Mouse (Mus musculus) hindbrain, postnatal 0 days (tissue): ENCODE results near the gene Hoxb5. TPM values are rescaled to one million over a fixed set of nuclear protein-coding genes. Genes with fewer than 3 reads are reported as not detected.

ENCODE experiments used
- ATAC-seq: fragments of 200-750 bp; cut with Nextera tagmentation; 2 replicates; pipeline ENCODE4 v1.8.0; 2017; ENCODE audit warnings: mild to moderate bottlenecking, moderate TSS enrichment, moderate library complexity
- DNase-seq: peaks from one replicate; pipeline ENCODE4 v3.0.0-alpha.2; 2015; ENCODE audit warnings: low spot score
- H3K27ac ChIP-seq: fragments of 300-500 bp; sonication (generic); 2 replicates; pipeline ENCODE4 v1.5.1; 2014; ENCODE audit warnings: mild to moderate bottlenecking
- H3K27me3 ChIP-seq: fragments of 300-500 bp; sonication (generic); 2 replicates; pipeline ENCODE4 v1.6.1; 2014; ENCODE audit warnings: low read length, mixed read lengths; ENCODE audit not compliant: insufficient read depth
- H3K36me3 ChIP-seq: fragments of 300-500 bp; sonication (generic); 2 replicates; pipeline ENCODE4 v1.6.1; 2014; ENCODE audit warnings: low read length, mixed read lengths; ENCODE audit not compliant: insufficient read depth
- H3K4me1 ChIP-seq: fragments of 300-500 bp; sonication (generic); 2 replicates; pipeline ENCODE4 v1.6.1; 2014; ENCODE audit warnings: antibody characterized with exemption, low read length, mixed read lengths; ENCODE audit not compliant: insufficient read depth
- H3K4me2 ChIP-seq: fragments of 300-500 bp; sonication (generic); 2 replicates; pipeline ENCODE4 v1.6.1; 2014; ENCODE audit warnings: low read depth, mild to moderate bottlenecking, low read length, moderate library complexity, mixed read lengths
- H3K4me3 ChIP-seq: fragments of 300-500 bp; sonication (generic); 2 replicates; pipeline ENCODE4 v1.5.1; 2014; ENCODE audit warnings: low read length
- H3K9ac ChIP-seq: fragments of 300-500 bp; sonication (generic); replicated peaks from 2 replicates; pipeline ENCODE4 v1.6.1; 2014; ENCODE audit warnings: mild to moderate bottlenecking, low read length, moderate library complexity, mixed read lengths
- H3K9me3 ChIP-seq: fragments of 300-500 bp; sonication (generic); 2 replicates; pipeline ENCODE4 v1.6.1; 2016; ENCODE audit warnings: low read length, mixed read lengths
- CTCF ChIP-seq: IDR thresholded peaks from 2 replicates; pipeline ENCODE4 v1.5.1; 2016; ENCODE audit warnings: antibody characterized with exemption, control low read depth, low read depth
- WGBS: fragments of 180-500 bp; shearing (Covaris S2); extraction: QIAGEN DNeasy Blood & Tissue Kit; methylation state at CpG from one replicate; pipeline ENCODE4 v1.1.7; 2014; 5-methylcytosine and 5-hydroxymethylcytosine counted together
- polyA plus RNA-seq: library from polyadenylated mRNA; unstranded; fragments of >200 nt; fragmentation: Nextera tagmentation; extraction: Ambion mirVana; gene quantifications from 2 replicates; pipeline ENCODE4 v1.2.1, GENCODE M21; 2015
- total RNA-seq: library from RNA; depleted of rRNA; stranded (reverse); fragments of >200 nt; gene quantifications from 2 replicates; pipeline ENCODE4 v1.2.3, GENCODE M21; 2014

Hoxb5 gene
- total and polyA plus RNA-seq, 2 experiments from 2014 or later = 24.3 to 113 TPM

GRCm38 (mm10) chr11:96338957-96339855 lies 36.1 kb downstream of the Hoxb5 start:
- ATAC-seq (no peak), DNase-seq (no peak)
- no peak for TF ChIP-seq CTCF
- H3K4me3 ChIP-seq = no peak overlapping the region
- H3K27ac ChIP-seq = peak overlapping the region; percentile 89
- H3K27me3 ChIP-seq = peaks cover 70% of the 10 kb centered on the region
- WGBS = 14% methylated on average over 7 of the region's 7 CpGs
- no peaks in the 10 kb centered on the region for H3K36me3 ChIP-seq
- H3K4me2 ChIP-seq = peak overlapping the region; percentile 58
- H3K9ac ChIP-seq = no peak overlapping the region
- H3K9me3 ChIP-seq = no peaks in the 10 kb centered on the region
- H3K4me1 ChIP-seq = 0 out of 2 replicates have a peak, but pooled peaks cover 2% of the 10 kb centered on the region

- H3K4me3 ChIP-seq = peak overlapping the region; percentile 34
- under 1% methylated on average over 36 of the region's 36 CpGs for WGBS
- no peaks in the 10 kb centered on the region for H3K9me3 ChIP-seq
- H3K36me3 ChIP-seq = no peaks in the 10 kb centered on the region
- ATAC-seq (peak; percentile 48; the same call in 1 of the 2 replicates), DNase-seq (peak; percentile 73)
- peak overlapping the region; percentile 51 for H3K9ac ChIP-seq
- no peak for TF ChIP-seq CTCF
- H3K27me3 ChIP-seq = peaks cover 65% of the 10 kb centered on the region
- 0 out of 2 replicates have a peak, but pooled peaks cover 4% of the 10 kb centered on the region for H3K4me1 ChIP-seq
- peak overlapping the region; percentile 89 for H3K27ac ChIP-seq
- H3K4me2 ChIP-seq = peak overlapping the region; percentile 58
Measured at GRCm38 (mm10) chr11:96340698-96341365, 37.7 kb downstream of the Hoxb5 start.

- H3K9me3 ChIP-seq = no peaks in the 10 kb centered on the region
- peak overlapping the region; percentile 34 for H3K4me3 ChIP-seq
- ATAC-seq (no peak), DNase-seq (peak; percentile 60)
- no peaks in the 10 kb centered on the region for H3K36me3 ChIP-seq
- WGBS = under 1% methylated on average over 40 of the region's 40 CpGs
- H3K4me2 ChIP-seq = peak overlapping the region; percentile 58
- TF ChIP-seq CTCF = peak; percentile 23; the same call in 1 of the 2 replicates
- H3K27me3 ChIP-seq = peaks cover 65% of the 10 kb centered on the region
- peak overlapping the region; percentile 89 for H3K27ac ChIP-seq
- H3K4me1 ChIP-seq = 0 out of 2 replicates have a peak, but pooled peaks cover 4% of the 10 kb centered on the region
- peak overlapping the region; percentile 61 for H3K9ac ChIP-seq
Measured at GRCm38 (mm10) chr11:96341701-96342575, 38.8 kb downstream of the Hoxb5 start.

- WGBS = 6% methylated on average over 4 of the region's 4 CpGs
- no peak for TF ChIP-seq CTCF
- Histone ChIP-seq H3K9ac (peak overlapping the region; percentile 61), H3K36me3 (no peaks in the 10 kb centered on the region), H3K27me3 (peaks cover 62% of the 10 kb centered on the region), H3K9me3 (no peaks in the 10 kb centered on the region), H3K4me3 (peak overlapping the region; percentile 34), H3K4me2 (peak overlapping the region; percentile 58), H3K4me1 (0 out of 2 replicates have a peak, but pooled peaks cover 4% of the 10 kb centered on the region), H3K27ac (peak overlapping the region; percentile 89)
- no peak for ATAC-seq
- peak; percentile 15 for DNase-seq
Measured at GRCm38 (mm10) chr11:96342576-96342930, 39.4 kb downstream of the Hoxb5 start.

GRCm38 (mm10) chr11:96343206-96343745 lies 40.1 kb downstream of the Hoxb5 start:
- DNase-seq (peak; percentile 25), ATAC-seq (no peak)
- TF ChIP-seq CTCF = no peak
- peak overlapping the region; percentile 31; the same call in 1 of the 2 replicates for H3K9ac ChIP-seq
- peak overlapping the region; percentile 34 for H3K4me3 ChIP-seq
- H3K9me3 ChIP-seq = no peaks in the 10 kb centered on the region
- H3K27ac ChIP-seq = peak overlapping the region; percentile 89
- H3K36me3 ChIP-seq = no peaks in the 10 kb centered on the region
- H3K27me3 ChIP-seq = peaks cover 63% of the 10 kb centered on the region
- H3K4me1 ChIP-seq = 0 out of 2 replicates have a peak, but pooled peaks cover 4% of the 10 kb centered on the region
- peak overlapping the region; percentile 58 for H3K4me2 ChIP-seq
- WGBS = 20% methylated on average over 2 of the region's 2 CpGs
